Mouse (Mus musculus): ENCODE measurements at regions not wholly inside any gene's neighbourhood (a gene's known extent, or its start where the extent isn't known, plus 50 kb on each side); places are given as distances from the start of the nearest gene placed in this dataset.
A peak's percentile ranks its signal among the peaks of the same experiment; 100 is the strongest.

- no peak for TF ChIP-seq CTCF (IDR thresholded peaks at IDR 0.05; ENCODE audit: borderline replicate concordance, extremely low read depth, insufficient read depth, insufficient read length)
- no peak for TF ChIP-seq POLR2A (IDR thresholded peaks at IDR 0.05; ENCODE audit: borderline replicate concordance, extremely low read depth, insufficient read depth, insufficient read length, poor library complexity, severe bottlenecking)
- no peak for DNase-seq (ENCODE audit: low read depth)
These were observed 158.3 kb upstream of the Gm10131 start for GRCm38 (mm10) chr8:34269848-34270247.

- TF ChIP-seq POLR2A (IDR thresholded peaks at IDR 0.05; ENCODE audit: borderline replicate concordance, extremely low read depth, insufficient read depth, insufficient read length, poor library complexity, severe bottlenecking) (no peak), CTCF (IDR thresholded peaks at IDR 0.05; ENCODE audit: borderline replicate concordance, extremely low read depth, insufficient read depth, insufficient read length) (peak; percentile 15; the same call in 1 of the 2 replicates)
- DNase-seq (ENCODE audit: low read depth): no peak
These were observed 157.4 kb upstream of the Gm10131 start for GRCm38 (mm10) chr8:34268806-34269520.

GRCm38 (mm10) chr8:34254978-34255377 lies 143.4 kb upstream of the Gm10131 start:
- TF ChIP-seq POLR2A (IDR thresholded peaks at IDR 0.05; ENCODE audit: borderline replicate concordance, extremely low read depth, insufficient read depth, insufficient read length, poor library complexity, severe bottlenecking): no peak
- TF ChIP-seq CTCF (IDR thresholded peaks at IDR 0.05; ENCODE audit: borderline replicate concordance, extremely low read depth, insufficient read depth, insufficient read length): no peak
- no peak for DNase-seq (ENCODE audit: low read depth)

GRCm38 (mm10) chr8:34251934-34252333 lies 140.4 kb upstream of the Gm10131 start:
- DNase-seq (ENCODE audit: low read depth): no peak
- TF ChIP-seq CTCF (IDR thresholded peaks at IDR 0.05; ENCODE audit: borderline replicate concordance, extremely low read depth, insufficient read depth, insufficient read length) (no peak), POLR2A (IDR thresholded peaks at IDR 0.05; ENCODE audit: borderline replicate concordance, extremely low read depth, insufficient read depth, insufficient read length, poor library complexity, severe bottlenecking) (no peak)

- DNase-seq (ENCODE audit: low read depth): no peak
- no peak for TF ChIP-seq POLR2A (IDR thresholded peaks at IDR 0.05; ENCODE audit: borderline replicate concordance, extremely low read depth, insufficient read depth, insufficient read length, poor library complexity, severe bottlenecking)
These were observed 127.9 kb upstream of the Gm10131 start for GRCm38 (mm10) chr8:34239346-34239900.

GRCm38 (mm10) chr8:34233705-34234104 lies 122.2 kb upstream of the Gm10131 start:
- TF ChIP-seq POLR2A (IDR thresholded peaks at IDR 0.05; ENCODE audit: borderline replicate concordance, extremely low read depth, insufficient read depth, insufficient read length, poor library complexity, severe bottlenecking) (no peak), CTCF (IDR thresholded peaks at IDR 0.05; ENCODE audit: borderline replicate concordance, extremely low read depth, insufficient read depth, insufficient read length) (no peak)
- peak; percentile 82 for DNase-seq (ENCODE audit: low read depth)

GRCm38 (mm10) chr8:34229477-34229876 lies 117.9 kb upstream of the Gm10131 start:
- no peak for DNase-seq (ENCODE audit: low read depth)
- no peak for TF ChIP-seq CTCF (IDR thresholded peaks at IDR 0.05; ENCODE audit: borderline replicate concordance, extremely low read depth, insufficient read depth, insufficient read length)

- peak; percentile 35 for DNase-seq (ENCODE audit: low read depth)
- no peak for TF ChIP-seq POLR2A (IDR thresholded peaks at IDR 0.05; ENCODE audit: borderline replicate concordance, extremely low read depth, insufficient read depth, insufficient read length, poor library complexity, severe bottlenecking)
- TF ChIP-seq CTCF (IDR thresholded peaks at IDR 0.05; ENCODE audit: borderline replicate concordance, extremely low read depth, insufficient read depth, insufficient read length): no peak
These were observed 113.7 kb upstream of the Gm10131 start for GRCm38 (mm10) chr8:34225011-34225890.

GRCm38 (mm10) chr8:34222187-34222586 lies 110.7 kb upstream of the Gm10131 start:
- DNase-seq (ENCODE audit: low read depth): no peak
- TF ChIP-seq POLR2A (IDR thresholded peaks at IDR 0.05; ENCODE audit: borderline replicate concordance, extremely low read depth, insufficient read depth, insufficient read length, poor library complexity, severe bottlenecking): no peak
- no peak for TF ChIP-seq CTCF (IDR thresholded peaks at IDR 0.05; ENCODE audit: borderline replicate concordance, extremely low read depth, insufficient read depth, insufficient read length)

All from brain, embryonic 14.5 days (tissue).